In genomic region chrX:10694455-10695180, GRCm38 (mm10) we compare ENCODE assay signal across 20 mouse cellular contexts. TPM values are rescaled to one million over a fixed set of nuclear protein-coding genes. Genes with fewer than 3 reads are reported as not detected.
DNase-seq lines count a peak whose midpoint lies in the region; ATAC-seq and TF ChIP-seq lines count a peak whose summit lies in the region.
"Had no signal": no experiment of that assay in that cellular context is flagged by ENCODE, and none has a peak within 500 bp of the region (broad histone marks: within the 10 kb centered on the region; RNA-seq: fewer than 3 reads in every experiment).

No protein-coding gene starts in this region.

- WGBS in kidney, embryonic 15.5 days: 81% methylated on average over 5 of the region's 5 CpGs
- WGBS in lung, postnatal 0 days: 70% methylated on average over 5 of the region's 5 CpGs

- TF ChIP-seq RAD21 in MEL (IDR thresholded peaks at IDR 0.05; ENCODE audit: low read depth, low read length): no peak

- DNase-seq in kidney, adult 8-10 months: peak; percentile 27 to 62
- DNase-seq in lung, postnatal 0 days (ENCODE audit: low spot score): peak; percentile 22
- DNase-seq in lung, postnatal 14 days: no peak
- DNase-seq in MEL (ENCODE audit: low read depth, low spot score): peak; percentile 46
- peak; percentile 13 to 37 for DNase-seq in kidney, postnatal 25 days
- no peak for DNase-seq in layer of hippocampus, adult 9-10 months (ENCODE audit: low spot score)
- DNase-seq: adrenal gland, postnatal 25 days; cerebellum, adult 18-20 months; cerebellum, adult 9-11 months; cerebellum, postnatal 36 days; gastrocnemius, postnatal 14 days; heart, adult 2 months; heart, postnatal 14 days had no signal

- no peaks in the 10 kb centered on the region for H3K27me3 ChIP-seq in kidney, embryonic 15.5 days
- H3K27me3 ChIP-seq in lung, postnatal 0 days (replicated peaks; ENCODE audit: insufficient read depth, low read length): no peaks in the 10 kb centered on the region
- H3K27me3 ChIP-seq in MEL (ENCODE audit: control insufficient read depth in 1 of 2, insufficient read depth in 2 of 2, low read length in 2 of 2): no peaks in the 10 kb centered on the region
- H3K27me3 ChIP-seq: embryonic facial prominence, embryonic 13.5 days; forebrain, embryonic 12.5 days; heart, embryonic 15.5 days; hindbrain, embryonic 13.5 days had no signal

- H3K79me2 ChIP-seq in MEL (ENCODE audit: control insufficient read depth, insufficient read depth, low read length, poor library complexity): no peaks in the 10 kb centered on the region

- no peaks in the 10 kb centered on the region for H3K36me3 ChIP-seq in kidney, embryonic 15.5 days
- no peaks in the 10 kb centered on the region for H3K36me3 ChIP-seq in lung, postnatal 0 days (ENCODE audit: insufficient read depth, low read length)
- H3K36me3 ChIP-seq in MEL (ENCODE audit: control insufficient read depth in 1 of 2, insufficient read depth in 2 of 2, low read length in 2 of 2): no peaks in the 10 kb centered on the region; a peak in 1 of 4 replicates
- H3K36me3 ChIP-seq: embryonic facial prominence, embryonic 13.5 days; forebrain, embryonic 12.5 days; heart, embryonic 15.5 days; hindbrain, embryonic 13.5 days had no signal

- no peak for TF ChIP-seq CTCF in lung, postnatal 0 days (IDR thresholded peaks at IDR 0.05)
- TF ChIP-seq CTCF in MEL (IDR thresholded peaks at IDR 0.05 in 2 of 3, conservative IDR thresholded peaks at IDR 0.05 in 1 of 3; ENCODE audit: control insufficient read depth in 1 of 3, insufficient read depth in 1 of 3, low read depth in 2 of 3, low read length in 3 of 3, poor library complexity in 1 of 3, severe bottlenecking in 1 of 3): no peak

- no peak for ATAC-seq in kidney, embryonic 15.5 days (replicated peaks; ENCODE audit: low FRiP score)
- no peak for ATAC-seq in lung, postnatal 0 days
- ATAC-seq: forebrain, embryonic 16.5 days had no signal

- H3K4me2 ChIP-seq in kidney, embryonic 15.5 days: no peak overlapping the region
- H3K4me2 ChIP-seq in lung, postnatal 0 days (replicated peaks; ENCODE audit: low read depth, low read length): no peak overlapping the region
- H3K4me2 ChIP-seq: embryonic facial prominence, embryonic 13.5 days; forebrain, embryonic 12.5 days; heart, embryonic 11.5 days; heart, embryonic 15.5 days; hindbrain, embryonic 13.5 days had no signal

- TF ChIP-seq EP300 in lung, postnatal 0 days (IDR thresholded peaks at IDR 0.05): no peak
- no peak for TF ChIP-seq EP300 in MEL (IDR thresholded peaks at IDR 0.05; ENCODE audit: low read depth in 1 of 2, low read length in 2 of 2)

- no peak for TF ChIP-seq POLR2A in MEL (IDR thresholded peaks at IDR 0.05; ENCODE audit: control insufficient read depth in 1 of 2, insufficient read depth in 1 of 2, low read depth in 1 of 2, low read length in 2 of 2, poor library complexity in 1 of 2)

- no peaks in the 10 kb centered on the region for H3K4me1 ChIP-seq in kidney, embryonic 15.5 days
- no peaks in the 10 kb centered on the region for H3K4me1 ChIP-seq in lung, postnatal 0 days (ENCODE audit: insufficient read depth, low read depth, low read length)
- H3K4me1 ChIP-seq in MEL (ENCODE audit: control insufficient read depth in 1 of 2, insufficient read depth in 2 of 2, low read length in 2 of 2): no peaks in the 10 kb centered on the region
- H3K4me1 ChIP-seq: embryonic facial prominence, embryonic 13.5 days; forebrain, embryonic 12.5 days; heart, embryonic 15.5 days; hindbrain, embryonic 13.5 days had no signal

- no peak overlapping the region for H3K27ac ChIP-seq in kidney, embryonic 15.5 days
- no peak overlapping the region for H3K27ac ChIP-seq in lung, postnatal 0 days (ENCODE audit: low read length)
- H3K27ac ChIP-seq in MEL (ENCODE audit: control insufficient read depth, low read depth, low read length): no peak overlapping the region
- H3K27ac ChIP-seq: embryonic facial prominence, embryonic 13.5 days; forebrain, embryonic 12.5 days; heart, adult 2 months; heart, embryonic 15.5 days; hindbrain, embryonic 13.5 days had no signal

- no peaks in the 10 kb centered on the region for H3K9me3 ChIP-seq in kidney, embryonic 15.5 days (replicated peaks)
- no peaks in the 10 kb centered on the region for H3K9me3 ChIP-seq in lung, postnatal 0 days (ENCODE audit: low read length)
- no peaks in the 10 kb centered on the region for H3K9me3 ChIP-seq in MEL (replicated peaks; ENCODE audit: insufficient read depth, low read length)
- H3K9me3 ChIP-seq: embryonic facial prominence, embryonic 13.5 days; forebrain, embryonic 12.5 days; heart, embryonic 15.5 days; hindbrain, embryonic 13.5 days had no signal

- no peak overlapping the region for H3K4me3 ChIP-seq in kidney, embryonic 15.5 days (replicated peaks)
- H3K4me3 ChIP-seq in lung, postnatal 0 days (ENCODE audit: low read depth, low read length): no peak overlapping the region
- no peak overlapping the region for H3K4me3 ChIP-seq in MEL (ENCODE audit: control insufficient read depth in 1 of 2, insufficient read depth in 1 of 2, low read depth in 2 of 2, low read length in 2 of 2)
- H3K4me3 ChIP-seq: embryonic facial prominence, embryonic 13.5 days; forebrain, embryonic 12.5 days; heart, adult 2 months; heart, embryonic 15.5 days; hindbrain, embryonic 13.5 days had no signal

- H3K9ac ChIP-seq in kidney, embryonic 15.5 days: no peak overlapping the region
- H3K9ac ChIP-seq in lung, postnatal 0 days (replicated peaks; ENCODE audit: low read depth): no peak overlapping the region
- no peak overlapping the region for H3K9ac ChIP-seq in MEL (ENCODE audit: control insufficient read depth, low read depth, low read length, poor library complexity, severe bottlenecking)
- H3K9ac ChIP-seq: embryonic facial prominence, embryonic 13.5 days; forebrain, embryonic 12.5 days; heart, embryonic 15.5 days; hindbrain, embryonic 13.5 days had no signal

TF ChIP-seq in MEL, 35 proteins besides CTCF, POLR2A, EP300 and RAD21:
- TF ChIP-seq MEF2A (IDR thresholded peaks at IDR 0.05; ENCODE audit: extremely low read depth, insufficient replicate concordance, low read depth, low read length, poor library complexity, severe bottlenecking) (no peak), GATA1 (IDR thresholded peaks at IDR 0.05; ENCODE audit: low read depth, low read length) (peak; percentile 57)

RNA-seq across cellular contexts. Expression of gene Mid1ip1, which starts 20.2 kb away (rescaled TPM):
- 47.6 and 49.5 TPM in 2 replicates for polyA plus RNA-seq in kidney, embryonic 15.5 days (2015; fragmentation: Nextera tagmentation; extraction: Ambion mirVana)
- 243 and 301 TPM in 2 replicates for polyA plus RNA-seq in lung, postnatal 0 days (2015; fragmentation: Nextera tagmentation; extraction: Ambion mirVana)
- 41.2 and 50.5 TPM in 2 replicates for total RNA-seq in MEL (2012; rRNA removed)
- 10 to 100 TPM in 1 of 2 experiments, not detected in 1; 60.1 TPM for polyA plus RNA-seq in MEL (2012; ENCODE audit: insufficient read depth in 1 of 2, insufficient read length in 2 of 2, low read depth in 1 of 2, low replicate concordance in 2 of 2, missing spikeins in 1 of 2)

Comparison
In these comparisons a context has a peak if more than half of its experiments do, and no peak if none do; other contexts are left out.
1. DNase-seq: peak in kidney, adult 8-10 months (2 of 2), lung, postnatal 0 days (single experiment), MEL (single experiment) and kidney, postnatal 25 days (2 of 2); none in lung, postnatal 14 days (single experiment) and layer of hippocampus, adult 9-10 months (single experiment).